Comparison of ENCODE assay signal across 16 mouse cellular contexts in the genomic region with DNA sequence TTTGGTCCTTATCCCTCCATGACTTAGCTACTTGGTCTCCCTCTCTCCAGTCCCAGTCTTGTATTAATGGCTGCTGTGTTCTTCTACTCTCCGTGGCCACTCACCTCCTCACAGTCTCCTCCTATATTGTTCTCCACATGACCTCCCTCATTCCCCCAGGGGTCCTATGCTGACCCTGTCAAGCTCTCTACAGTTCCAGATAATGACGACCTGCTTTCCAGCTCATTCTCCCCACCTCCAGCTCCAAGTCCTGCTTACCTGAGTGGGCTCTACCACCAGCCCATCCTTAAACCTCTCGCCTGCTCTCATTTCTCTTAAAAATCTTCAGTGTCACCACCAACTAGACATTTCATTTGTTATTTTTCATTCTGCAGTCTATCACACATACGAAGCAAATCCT.
"Had no signal": no experiment of that assay in that cellular context is flagged by ENCODE, and none has a peak within 500 bp of the region (broad histone marks: within the 10 kb centered on the region; RNA-seq: fewer than 3 reads in every experiment).

No protein-coding gene starts in this region.

- H3K4me2 ChIP-seq: neural tube, embryonic 13.5 days; neural tube, embryonic 15.5 days; stomach, embryonic 15.5 days had no signal

- H3K4me1 ChIP-seq: neural tube, embryonic 13.5 days; neural tube, embryonic 15.5 days; stomach, embryonic 15.5 days had no signal

- H3K9ac ChIP-seq: neural tube, embryonic 13.5 days; neural tube, embryonic 15.5 days; stomach, embryonic 15.5 days had no signal

- H3K27ac ChIP-seq: neural tube, embryonic 13.5 days; neural tube, embryonic 15.5 days; stomach, embryonic 15.5 days; stomach, postnatal 0 days had no signal

- DNase-seq: retina, postnatal 1 day; right cerebral cortex, adult 18-20 months; right cerebral cortex, postnatal 14 days; right cerebral cortex, postnatal 25 days; right cerebral cortex, postnatal 4 days; spleen, adult 18-20 months; thymus, adult 18-20 months; thymus, adult 2 months; thymus, postnatal 14 days; thymus, postnatal 25 days; thymus, postnatal 36 days; thymus, postnatal 4 days had no signal

- H3K27me3 ChIP-seq: neural tube, embryonic 13.5 days; neural tube, embryonic 15.5 days; stomach, embryonic 15.5 days had no signal

- H3K4me3 ChIP-seq: neural tube, embryonic 13.5 days; neural tube, embryonic 15.5 days; stomach, embryonic 15.5 days had no signal

- H3K9me3 ChIP-seq: neural tube, embryonic 13.5 days; neural tube, embryonic 15.5 days; stomach, embryonic 15.5 days had no signal
